Mouse (Mus musculus) C2C12 (cell line): ENCODE results near the gene Nmnat3. TPM values are rescaled to one million over a fixed set of nuclear protein-coding genes. Genes with fewer than 3 reads are reported as not detected.

Experiments used
- H3K27me3 ChIP-seq: one replicate; pipeline ENCODE4 v1.6.1; 2011; ENCODE audit not compliant: control insufficient read depth, insufficient read depth, insufficient read length
- H3K36me3 ChIP-seq: one replicate; pipeline ENCODE4 v1.6.1; 2011; ENCODE audit not compliant: control insufficient read depth, insufficient read depth
- H3K4me3 ChIP-seq: one replicate; pipeline ENCODE4 v1.5.1; 2011; ENCODE audit warnings: mild to moderate bottlenecking, control low read depth; ENCODE audit not compliant: poor library complexity, insufficient read depth, severe bottlenecking
- H3K79me2 ChIP-seq: one replicate; pipeline ENCODE4 v1.6.1; 2011; ENCODE audit not compliant: control insufficient read depth, insufficient read depth
- H3K79me3 ChIP-seq: one replicate; pipeline ENCODE4 v1.6.1; 2011; ENCODE audit warnings: low read depth, control low read depth
- H3ac ChIP-seq: one replicate; pipeline ENCODE3; 2011; ENCODE audit warnings: low read depth; ENCODE audit not compliant: control insufficient read depth, insufficient read length
- CEBPB ChIP-seq: IDR thresholded peaks from one replicate; pipeline ENCODE4 v1.6.1; 2011; ENCODE audit warnings: low read depth, mild to moderate bottlenecking, control low read depth, moderate library complexity
- CTCF ChIP-seq: IDR thresholded peaks from one replicate; pipeline ENCODE4 v1.5.1; 2011; ENCODE audit not compliant: control insufficient read depth, insufficient read depth, insufficient read length
- FOSL1 ChIP-seq: IDR thresholded peaks from one replicate; pipeline ENCODE4 v1.8.0; 2011; ENCODE audit warnings: mild to moderate bottlenecking, low read length; ENCODE audit not compliant: poor library complexity, insufficient read depth, severe bottlenecking
- MAX ChIP-seq: IDR thresholded peaks from one replicate; pipeline ENCODE4 v1.6.1; 2011; ENCODE audit warnings: mild to moderate bottlenecking, control low read depth
- MYOD1 ChIP-seq: IDR thresholded peaks from one replicate; pipeline ENCODE4 v1.6.1; 2011; ENCODE audit warnings: low read depth; ENCODE audit not compliant: control insufficient read depth, insufficient read length
- MYOG ChIP-seq: IDR thresholded peaks from one replicate; pipeline ENCODE4 v1.6.1; 2011; ENCODE audit not compliant: control insufficient read depth, insufficient read length; ENCODE audit errors: extremely low read depth
- USF1 ChIP-seq: IDR thresholded peaks from one replicate; pipeline ENCODE4 v1.6.1; 2011; ENCODE audit warnings: low read depth, mild to moderate bottlenecking, control low read depth, moderate library complexity
- polyA plus RNA-seq: library from polyadenylated mRNA; unstranded; fragments of >200 nt; fragmentation: generic; extraction: Trizol; gene quantifications from one replicate; pipeline ENCODE4 v1.2.1, GENCODE M21; 2012; ENCODE audit warnings: missing spikeins

Nmnat3 gene
- polyA plus RNA-seq, 1 experiment = 0.34 TPM

- H3K27me3 ChIP-seq = no peaks in the 10 kb centered on the region
- TF ChIP-seq CTCF = no peak
- TF ChIP-seq MYOD1 = no peak
- no peak for TF ChIP-seq FOSL1
- no peak for TF ChIP-seq MYOG
- TF ChIP-seq MAX = no peak
- no peak for TF ChIP-seq USF1
- TF ChIP-seq CEBPB = no peak
Observed at GRCm38 (mm10) chr9:98439091-98439490, 151.9 kb downstream of the Nmnat3 start.

GRCm38 (mm10) chr9:98442638-98443037, 155.4 kb downstream of the Nmnat3 start:
- no peaks in the 10 kb centered on the region for H3K27me3 ChIP-seq
- no peaks in the 10 kb centered on the region for H3K79me2 ChIP-seq
- no peaks in the 10 kb centered on the region for H3K36me3 ChIP-seq
- TF ChIP-seq USF1 (no peak), MYOG (no peak), FOSL1 (no peak), CEBPB (no peak), MAX (no peak), MYOD1 (no peak), CTCF (no peak)
- H3K79me3 ChIP-seq = no peaks in the 10 kb centered on the region
- H3ac ChIP-seq = no peak overlapping the region
- no peak overlapping the region for H3K4me3 ChIP-seq

More at GRCm38 (mm10) chr9:98439091-98439490, 151.9 kb downstream of the Nmnat3 start:
- Histone ChIP-seq H3ac (no peak overlapping the region), H3K79me3 (no peaks in the 10 kb centered on the region), H3K36me3 (no peaks in the 10 kb centered on the region), H3K79me2 (no peaks in the 10 kb centered on the region), H3K4me3 (no peak overlapping the region)

GRCm38 (mm10) chr9:98445359-98446149, 158.3 kb downstream of the Nmnat3 start:
- Histone ChIP-seq H3K79me3 (no peaks in the 10 kb centered on the region), H3K27me3 (no peaks in the 10 kb centered on the region), H3K4me3 (no peak overlapping the region), H3K79me2 (no peaks in the 10 kb centered on the region), H3K36me3 (no peaks in the 10 kb centered on the region), H3ac (no peak overlapping the region)
- TF ChIP-seq MYOG (no peak), CTCF (no peak), MYOD1 (no peak), MAX (no peak)

DNA sequence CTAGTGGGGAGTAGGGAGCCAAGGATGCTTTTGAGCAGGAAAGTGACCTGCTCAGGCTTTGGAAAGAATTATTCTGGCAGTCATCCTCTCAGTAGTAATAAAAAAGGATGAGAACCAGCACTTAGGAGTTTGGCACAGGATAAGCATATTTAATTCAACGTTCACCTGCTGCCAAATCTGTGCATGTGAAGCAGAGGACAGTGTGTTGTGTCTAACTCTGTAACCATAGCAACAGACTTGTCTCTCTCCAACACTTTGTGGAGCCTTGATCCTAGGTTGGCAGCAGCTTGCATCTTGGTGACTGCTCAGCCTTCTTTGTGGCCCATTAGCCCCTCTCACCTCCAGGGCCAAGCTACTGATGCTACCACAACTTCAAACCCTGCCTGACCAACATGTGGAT, 163.7 kb downstream of the Nmnat3 start:
- Histone ChIP-seq H3K36me3 (no peaks in the 10 kb centered on the region), H3K79me2 (no peaks in the 10 kb centered on the region), H3K79me3 (no peaks in the 10 kb centered on the region), H3ac (no peak overlapping the region), H3K27me3 (no peaks in the 10 kb centered on the region), H3K4me3 (no peak overlapping the region)
- no peak for TF ChIP-seq CTCF
- no peak for TF ChIP-seq FOSL1
- TF ChIP-seq MAX = no peak
- no peak for TF ChIP-seq MYOD1
- no peak for TF ChIP-seq USF1
- TF ChIP-seq MYOG = no peak
- TF ChIP-seq CEBPB = no peak

GRCm38 (mm10) chr9:98466709-98467108, 179.5 kb downstream of the Nmnat3 start:
- H3ac ChIP-seq = no peak overlapping the region
- no peaks in the 10 kb centered on the region for H3K36me3 ChIP-seq
- no peak overlapping the region for H3K4me3 ChIP-seq
- no peaks in the 10 kb centered on the region for H3K79me2 ChIP-seq
- H3K79me3 ChIP-seq = no peaks in the 10 kb centered on the region
- TF ChIP-seq MYOG (no peak), MAX (no peak), CEBPB (no peak), USF1 (no peak), CTCF (no peak)
- no peaks in the 10 kb centered on the region for H3K27me3 ChIP-seq

Other genes with a start within 250 kb of the Nmnat3 start
- 19.3 TPM for gene Rbp1, start 135.5 kb downstream of the Nmnat3 start, polyA plus RNA-seq
- 0.07 TPM for gene Rbp2, start 198.7 kb downstream of the Nmnat3 start, polyA plus RNA-seq